Mouse (Mus musculus) liver, postnatal 0 days (tissue): ENCODE results near the gene Rad51b. TPM values are rescaled to one million over a fixed set of nuclear protein-coding genes. Genes with fewer than 3 reads are reported as not detected.

ENCODE experiments used
- ATAC-seq: fragments of 200-750 bp; cut with Nextera tagmentation; 2 replicates; pipeline ENCODE4 v1.8.0; 2017; ENCODE audit warnings: mild to moderate bottlenecking, moderate library complexity
- DNase-seq: peaks from one replicate; pipeline ENCODE4 v3.0.0-alpha.2; 2016
- H3K27ac ChIP-seq: fragments of 300-500 bp; sonication (generic); 2 replicates; pipeline ENCODE4 v1.5.1; 2014; ENCODE audit warnings: antibody characterized with exemption, moderate library complexity, mild to moderate bottlenecking, low read depth
- H3K27me3 ChIP-seq: fragments of 300-500 bp; sonication (generic); 2 replicates; pipeline ENCODE4 v1.6.1; 2014; ENCODE audit warnings: low read length, control low read depth, mixed read lengths; ENCODE audit not compliant: insufficient read depth
- H3K36me3 ChIP-seq: fragments of 300-500 bp; sonication (generic); replicated peaks from 2 replicates; pipeline ENCODE4 v1.6.1; 2014; ENCODE audit warnings: mild to moderate bottlenecking, control low read depth, low read length, moderate library complexity, mixed read lengths; ENCODE audit not compliant: insufficient read depth
- H3K4me1 ChIP-seq: fragments of 300-500 bp; sonication (generic); 2 replicates; pipeline ENCODE4 v1.6.1; 2014; ENCODE audit warnings: antibody characterized with exemption, mild to moderate bottlenecking, control low read depth; ENCODE audit not compliant: insufficient read depth
- H3K4me2 ChIP-seq: fragments of 300-500 bp; sonication (generic); 2 replicates; pipeline ENCODE4 v1.6.1; 2014; ENCODE audit warnings: low read depth, mild to moderate bottlenecking, low read length, moderate library complexity, mixed read lengths
- H3K4me3 ChIP-seq: fragments of 300-500 bp; sonication (generic); 2 replicates; pipeline ENCODE4 v1.5.1; 2014; ENCODE audit warnings: low read depth, low read length
- H3K9ac ChIP-seq: fragments of 300-500 bp; sonication (generic); replicated peaks from 2 replicates; pipeline ENCODE4 v1.6.1; 2014; ENCODE audit warnings: mild to moderate bottlenecking, moderate library complexity
- H3K9me3 ChIP-seq: fragments of 300-500 bp; sonication (generic); 2 replicates; pipeline ENCODE4 v1.6.1; 2016; ENCODE audit warnings: mild to moderate bottlenecking, control low read depth, low read length, mixed read lengths
- CTCF ChIP-seq: sonication (generic); IDR thresholded peaks from 2 replicates; pipeline ENCODE4 v1.5.1; 2016; ENCODE audit warnings: antibody characterized with exemption, low read depth
- EP300 ChIP-seq: IDR thresholded peaks from 2 replicates; pipeline ENCODE4 v1.6.1; 2016; ENCODE audit warnings: antibody characterized with exemption, low read depth, mild to moderate bottlenecking
- WGBS: fragments of 180-500 bp; shearing (Covaris S2); extraction: QIAGEN DNeasy Blood & Tissue Kit; methylation state at CpG from one replicate; pipeline ENCODE4 v1.1.7; 2014; ENCODE audit not compliant: insufficient replicate concordance; 5-methylcytosine and 5-hydroxymethylcytosine counted together
- polyA plus RNA-seq: library from polyadenylated mRNA; unstranded; fragments of >200 nt; fragmentation: Nextera tagmentation; extraction: Ambion mirVana; gene quantifications from 2 replicates; pipeline ENCODE4 v1.2.1, GENCODE M21; 2015

Gene Rad51b
- polyA plus RNA-seq, 1 experiment from 2014 or later = 2.5 TPM

DNA sequence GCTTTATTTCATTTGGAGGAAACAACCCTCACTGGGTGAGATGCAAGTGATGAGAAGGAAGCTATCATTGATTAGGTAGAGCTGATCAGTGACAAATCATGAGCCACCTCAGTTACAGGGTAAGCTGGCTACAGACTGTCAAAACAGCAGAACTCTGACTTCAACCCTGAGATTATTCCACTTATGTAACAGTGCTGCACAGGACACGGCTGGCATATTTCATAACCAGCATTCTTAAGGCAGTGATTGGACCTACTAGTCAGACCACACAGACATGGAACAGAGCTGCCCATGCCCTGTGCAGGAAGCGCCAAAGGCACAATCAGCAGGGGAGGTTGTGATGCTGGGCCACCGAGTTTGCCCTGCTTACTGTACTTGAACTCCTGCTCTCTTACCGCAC is 155.8 kb downstream of the Rad51b start:
- Histone ChIP-seq H3K4me2 (no peak overlapping the region), H3K4me1 (no peaks in the 10 kb centered on the region), H3K36me3 (no peaks in the 10 kb centered on the region), H3K27me3 (no peaks in the 10 kb centered on the region), H3K9ac (no peak overlapping the region), H3K9me3 (no peaks in the 10 kb centered on the region), H3K27ac (no peak overlapping the region), H3K4me3 (no peak overlapping the region)
- DNase-seq (no peak), ATAC-seq (no peak)
- 68% methylated on average over 4 of the region's 4 CpGs for WGBS
- TF ChIP-seq CTCF = no peak
- TF ChIP-seq EP300 = no peak

DNA sequence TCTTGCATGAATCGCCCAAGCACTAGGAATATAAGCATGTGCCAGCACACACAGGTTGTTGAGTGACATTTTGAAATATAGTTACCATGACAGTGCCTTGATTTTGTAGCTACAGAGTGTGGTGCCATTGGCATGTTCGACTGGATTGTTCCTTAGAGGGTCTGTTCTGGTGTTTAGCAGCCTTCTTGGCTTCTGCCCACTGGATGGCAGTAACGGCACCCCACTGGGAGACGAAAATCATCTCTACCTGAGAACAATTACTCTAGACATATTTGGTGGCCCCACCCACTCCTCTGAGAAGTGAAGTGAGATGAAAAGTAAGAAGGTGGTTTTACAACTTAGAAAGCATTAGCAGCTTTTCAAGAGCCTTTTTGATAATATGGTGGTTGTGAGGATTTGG is 156.9 kb downstream of the Rad51b start:
- Histone ChIP-seq H3K27ac (no peak overlapping the region), H3K4me2 (no peak overlapping the region), H3K4me1 (no peaks in the 10 kb centered on the region), H3K9ac (no peak overlapping the region), H3K4me3 (no peak overlapping the region), H3K9me3 (no peaks in the 10 kb centered on the region), H3K27me3 (no peaks in the 10 kb centered on the region), H3K36me3 (no peaks in the 10 kb centered on the region)
- ATAC-seq (no peak), DNase-seq (no peak)
- 69% methylated on average over 4 of the region's 4 CpGs for WGBS
- TF ChIP-seq EP300 (no peak), CTCF (no peak; the same call in 1 of the 2 replicates)

DNA sequence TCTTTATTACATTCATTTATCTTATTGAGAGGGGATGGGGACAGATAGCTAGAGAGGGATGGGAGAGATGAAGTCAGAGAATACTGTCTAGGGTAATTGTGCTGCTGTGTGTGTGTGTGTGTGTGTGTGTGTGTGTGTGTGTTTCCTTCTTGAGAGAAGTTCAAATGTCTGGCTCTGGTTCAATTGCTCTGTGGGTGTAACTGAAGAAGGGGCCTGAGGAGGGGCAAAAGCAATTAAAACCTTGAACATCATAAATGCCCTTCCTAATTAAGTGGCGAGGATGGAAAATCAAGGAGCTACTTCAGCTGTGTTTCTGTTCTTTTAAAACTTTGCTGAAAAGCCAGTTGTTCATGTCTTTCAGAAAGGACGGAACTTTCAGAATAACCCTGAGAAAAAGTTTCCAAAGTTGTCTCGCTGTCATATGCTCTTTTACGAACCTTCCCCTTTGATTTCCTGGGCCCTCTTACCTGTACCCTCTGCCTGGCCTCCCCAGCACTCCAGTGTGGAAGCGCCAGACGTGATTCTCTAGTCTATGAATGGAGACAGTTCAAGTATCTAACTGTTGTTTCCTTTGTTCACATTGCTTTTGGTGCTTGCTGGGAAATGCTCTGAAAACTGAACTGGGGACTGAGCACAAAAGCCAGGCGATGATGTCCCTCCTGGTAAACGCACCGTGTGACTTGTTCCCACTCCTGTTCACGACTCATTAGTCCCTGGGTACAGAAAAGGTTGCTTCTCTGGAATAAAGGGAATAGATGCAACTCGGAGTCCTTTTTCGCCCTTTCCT is 158.2 kb downstream of the Rad51b start:
- no peak overlapping the region for H3K27ac ChIP-seq
- no peak overlapping the region for H3K4me2 ChIP-seq
- TF ChIP-seq EP300 = no peak
- TF ChIP-seq CTCF = no peak

DNA sequence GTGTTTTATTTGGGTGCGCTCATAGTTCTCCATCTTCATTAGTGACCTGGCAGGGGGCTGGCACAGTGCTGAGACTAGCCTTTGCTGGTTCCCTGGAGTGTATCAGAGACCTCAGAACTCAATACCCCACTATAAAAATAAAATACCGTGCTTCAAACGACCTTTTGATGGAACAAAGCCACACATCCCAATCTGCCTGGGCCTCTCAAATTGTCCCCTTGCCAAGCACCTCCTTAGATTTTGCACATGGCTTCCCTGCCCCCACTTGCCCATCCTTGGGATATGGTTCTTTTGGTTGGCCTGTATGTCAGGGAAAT is 158.7 kb downstream of the Rad51b start:
- no peak overlapping the region for H3K27ac ChIP-seq
- 70% methylated on average over 3 of the region's 3 CpGs for WGBS
- no peak for DNase-seq
- H3K9ac ChIP-seq = no peak overlapping the region
- ATAC-seq = no peak
- no peaks in the 10 kb centered on the region for H3K27me3 ChIP-seq
- no peaks in the 10 kb centered on the region for H3K9me3 ChIP-seq
- no peaks in the 10 kb centered on the region for H3K4me1 ChIP-seq
- no peak overlapping the region for H3K4me2 ChIP-seq
- no peaks in the 10 kb centered on the region for H3K36me3 ChIP-seq
- no peak for TF ChIP-seq EP300
- no peak for TF ChIP-seq CTCF
- H3K4me3 ChIP-seq = no peak overlapping the region

More for the DNA sequence above, 158.2 kb downstream of the Rad51b start:
- 85% methylated on average over 12 of the region's 12 CpGs for WGBS
- Histone ChIP-seq H3K9me3 (no peaks in the 10 kb centered on the region), H3K9ac (no peak overlapping the region), H3K4me3 (no peak overlapping the region), H3K27me3 (no peaks in the 10 kb centered on the region), H3K36me3 (no peaks in the 10 kb centered on the region), H3K4me1 (no peaks in the 10 kb centered on the region)
- DNase-seq (no peak), ATAC-seq (no peak)

DNA sequence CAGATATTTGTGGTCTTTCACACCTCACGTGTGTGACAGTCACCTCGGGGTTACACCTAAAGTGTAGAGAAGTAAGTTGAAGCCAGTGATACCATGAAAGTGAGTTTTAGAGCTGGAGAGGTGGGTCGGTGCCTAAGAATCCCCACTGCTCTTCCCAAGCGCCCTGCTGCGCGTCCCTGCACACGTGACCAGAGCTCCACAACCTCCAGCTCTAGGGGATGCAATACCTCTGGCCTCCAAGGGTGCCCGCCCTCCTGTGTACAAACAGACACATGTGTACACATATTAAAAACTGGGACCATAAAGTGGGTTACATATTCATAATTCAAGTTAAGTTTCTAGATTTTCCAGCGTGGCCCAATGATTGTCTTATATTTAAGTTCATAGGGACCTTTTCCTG is 159.2 kb downstream of the Rad51b start:
- no peaks in the 10 kb centered on the region for H3K4me1 ChIP-seq
- H3K27ac ChIP-seq = no peak overlapping the region
- no peak for TF ChIP-seq EP300
- H3K4me2 ChIP-seq = no peak overlapping the region
- WGBS = 79% methylated on average over 9 of the region's 9 CpGs
- no peaks in the 10 kb centered on the region for H3K9me3 ChIP-seq
- no peaks in the 10 kb centered on the region for H3K36me3 ChIP-seq
- H3K27me3 ChIP-seq = no peaks in the 10 kb centered on the region
- DNase-seq (no peak), ATAC-seq (no peak)
- no peak overlapping the region for H3K9ac ChIP-seq
- H3K4me3 ChIP-seq = no peak overlapping the region

DNA sequence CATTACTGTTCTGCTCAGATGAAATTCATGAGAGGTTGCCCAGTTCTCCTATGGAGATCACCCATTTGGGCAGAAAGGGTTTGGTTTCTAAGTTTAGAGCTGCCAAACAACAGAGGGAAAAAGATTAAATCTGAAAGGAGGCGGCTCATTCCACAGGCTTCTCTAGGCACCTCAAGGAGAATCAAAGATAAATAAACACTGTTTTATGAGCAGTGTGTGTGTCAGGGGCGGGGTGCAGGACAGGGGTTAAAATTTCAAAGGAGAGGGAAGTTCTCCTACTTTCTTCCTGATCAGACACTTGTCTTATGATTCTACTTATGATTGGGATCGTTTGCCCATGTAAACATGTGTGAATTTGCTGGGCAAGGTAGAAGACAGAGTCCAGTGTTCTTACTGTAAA is 166.3 kb downstream of the Rad51b start:
- Histone ChIP-seq H3K9me3 (no peaks in the 10 kb centered on the region), H3K4me2 (no peak overlapping the region), H3K4me3 (no peak overlapping the region), H3K9ac (no peak overlapping the region), H3K27ac (no peak overlapping the region), H3K27me3 (no peaks in the 10 kb centered on the region), H3K4me1 (no peaks in the 10 kb centered on the region), H3K36me3 (no peaks in the 10 kb centered on the region)
- WGBS = 63% methylated on average over 3 of the region's 3 CpGs
- TF ChIP-seq EP300 = no peak
- no peak for TF ChIP-seq CTCF
- ATAC-seq = no peak
- no peak for DNase-seq

DNA sequence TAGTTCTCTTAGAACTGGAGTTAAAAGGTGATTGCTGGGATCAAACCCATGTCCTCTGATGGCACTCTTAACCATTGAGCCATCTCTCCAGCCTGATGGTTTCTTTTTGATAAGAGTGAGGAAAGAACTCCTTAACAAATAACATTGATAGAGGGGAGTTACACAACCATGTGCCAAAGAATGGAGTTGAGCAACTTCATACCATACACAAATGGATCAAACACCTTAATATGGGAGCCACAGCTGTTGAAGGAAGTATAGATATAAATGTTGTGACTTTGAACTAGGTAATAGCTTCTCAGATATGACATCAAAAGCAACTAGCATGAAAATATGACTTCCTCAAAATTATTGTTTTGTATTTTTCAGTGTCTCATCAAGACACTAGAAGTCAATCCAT is 173.0 kb downstream of the Rad51b start:
- no peak overlapping the region for H3K4me2 ChIP-seq
- DNase-seq = no peak

More for the DNA sequence above, 173.0 kb downstream of the Rad51b start:
- Histone ChIP-seq H3K4me1 (no peaks in the 10 kb centered on the region), H3K27me3 (no peaks in the 10 kb centered on the region), H3K27ac (no peak overlapping the region), H3K36me3 (no peaks in the 10 kb centered on the region), H3K9me3 (no peaks in the 10 kb centered on the region), H3K9ac (no peak overlapping the region), H3K4me3 (no peak overlapping the region)
- no peak for ATAC-seq
- TF ChIP-seq CTCF = no peak
- TF ChIP-seq EP300 = no peak
